Mouse (Mus musculus) cerebellum, adult 11 months (tissue): ENCODE measurements around the gene Ccdc102a.

Experiments used
- DNase-seq: peaks from one replicate; pipeline ENCODE4 v3.0.0; 2022

Ccdc102a gene

GRCm38 (mm10) chr8:94917851-94918495 lies at the start of gene Ccdc102a:
Ccdc102a (minus strand) TSS chr8:94918098.
- DNase-seq = no peak

- DNase-seq = no peak
These were observed 49.7 kb upstream of the Ccdc102a start for GRCm38 (mm10) chr8:94967554-94967953.

- DNase-seq = no peak
These were observed 49.2 kb upstream of the Ccdc102a start for GRCm38 (mm10) chr8:94967071-94967470.

GRCm38 (mm10) chr8:94966578-94966977 lies 48.7 kb upstream of the Ccdc102a start:
- DNase-seq = no peak

- DNase-seq = no peak
These were observed 46.9 kb upstream of the Ccdc102a start for GRCm38 (mm10) chr8:94964828-94965227.

- DNase-seq = no peak
These were observed 44.3 kb upstream of the Ccdc102a start for GRCm38 (mm10) chr8:94962201-94962600.

GRCm38 (mm10) chr8:94956078-94956574 lies 38.2 kb upstream of the Ccdc102a start:
- DNase-seq = no peak

GRCm38 (mm10) chr8:94954921-94955758 lies 37.2 kb upstream of the Ccdc102a start:
- DNase-seq = no peak

- DNase-seq = no peak
These were observed 36.5 kb upstream of the Ccdc102a start for GRCm38 (mm10) chr8:94954368-94954737.

GRCm38 (mm10) chr8:94953624-94954367 lies 35.9 kb upstream of the Ccdc102a start:
- no peak for DNase-seq

GRCm38 (mm10) chr8:94952086-94952485 lies 34.2 kb upstream of the Ccdc102a start:
- DNase-seq = no peak

- no peak for DNase-seq
These were observed 32.6 kb upstream of the Ccdc102a start for GRCm38 (mm10) chr8:94950458-94950857.

GRCm38 (mm10) chr8:94950046-94950445 lies 32.1 kb upstream of the Ccdc102a start:
- DNase-seq = peak; percentile 66

- no peak for DNase-seq
These were observed 31.1 kb upstream of the Ccdc102a start for GRCm38 (mm10) chr8:94949010-94949409.

GRCm38 (mm10) chr8:94948421-94948820 lies 30.5 kb upstream of the Ccdc102a start:
- no peak for DNase-seq

GRCm38 (mm10) chr8:94945185-94945584 lies 27.3 kb upstream of the Ccdc102a start:
- no peak for DNase-seq

- peak; percentile 19 for DNase-seq
These were observed 24.7 kb upstream of the Ccdc102a start for GRCm38 (mm10) chr8:94942566-94942965.

- no peak for DNase-seq
These were observed 17.3 kb upstream of the Ccdc102a start for GRCm38 (mm10) chr8:94935172-94935571.

- DNase-seq = no peak
These were observed 16.0 kb upstream of the Ccdc102a start for GRCm38 (mm10) chr8:94933918-94934317.

- no peak for DNase-seq
These were observed 10.3 kb upstream of the Ccdc102a start for GRCm38 (mm10) chr8:94928227-94928626.

- no peak for DNase-seq
These were observed 5.5 kb upstream of the Ccdc102a start, which contains the start of gene Adgrg5 for GRCm38 (mm10) chr8:94923405-94923804. Adgrg5 (plus strand) TSS chr8:94923694.

- DNase-seq = no peak
These were observed 4.7 kb upstream of the Ccdc102a start for GRCm38 (mm10) chr8:94922602-94923001.

GRCm38 (mm10) chr8:94922176-94922575 lies 4.3 kb upstream of the Ccdc102a start:
- no peak for DNase-seq
